Mouse (Mus musculus) induced T-regulatory cell, adult 2 months (primary cell): ENCODE data around the gene Vmn2r115.
"Not testable (repeated sequence)": the region's sequence is repeated elsewhere in the genome, so short reads cannot be mapped to it uniquely, and the experiment has no call there.

Experiments
- DNase-seq: peaks from one replicate; pipeline ENCODE4 v3.0.0-alpha.2; 2012; ENCODE audit warnings: low read depth

The Vmn2r115 gene

DNA sequence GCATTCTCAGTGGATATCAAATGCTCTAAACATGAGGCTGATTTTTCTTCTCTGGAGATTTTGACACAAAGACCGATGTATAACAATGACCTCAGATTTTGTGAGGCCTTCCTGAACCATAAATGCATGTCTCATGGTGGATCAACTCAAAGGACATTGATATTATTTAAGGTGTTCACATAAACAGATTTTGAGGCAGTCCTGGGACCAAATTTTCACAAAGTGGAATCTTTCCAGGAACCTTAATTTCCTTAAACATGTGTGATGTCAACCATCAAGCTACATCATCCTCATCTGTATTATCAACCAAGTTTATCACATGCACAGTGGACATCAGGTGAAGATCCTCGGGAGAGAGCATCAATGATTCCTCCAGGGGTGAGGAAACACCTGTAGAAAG, at the start of gene Vmn2r115:
Gene Vmn2r115 (plus strand): TSS at position 301 of the 400 bp plus-strand sequence.
- not testable (repeated sequence) for DNase-seq

DNA sequence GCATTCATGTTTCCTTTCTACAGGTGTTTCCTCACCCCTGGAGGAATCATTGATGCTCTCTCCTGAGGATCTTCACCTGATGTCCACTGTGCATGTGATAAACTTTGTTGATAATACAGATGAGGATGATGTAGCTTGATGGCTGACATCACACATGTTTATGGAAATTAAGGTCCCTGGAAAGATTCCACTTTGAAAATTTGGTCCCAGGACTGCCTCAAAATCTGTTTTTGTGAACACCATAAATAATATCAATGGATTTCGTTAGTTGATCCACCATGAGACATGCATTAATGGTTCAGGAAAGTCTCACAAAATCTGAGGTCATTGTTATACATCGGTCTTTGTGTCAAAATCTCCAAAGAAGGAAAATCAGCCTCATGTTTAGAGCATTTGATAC, 31.1 kb upstream of the Vmn2r115 start, which contains the start of gene Vmn2r114:
Gene Vmn2r114 (minus strand): TSS at position 101 of the 400 bp plus-strand sequence.
- not testable (repeated sequence) for DNase-seq

DNA sequence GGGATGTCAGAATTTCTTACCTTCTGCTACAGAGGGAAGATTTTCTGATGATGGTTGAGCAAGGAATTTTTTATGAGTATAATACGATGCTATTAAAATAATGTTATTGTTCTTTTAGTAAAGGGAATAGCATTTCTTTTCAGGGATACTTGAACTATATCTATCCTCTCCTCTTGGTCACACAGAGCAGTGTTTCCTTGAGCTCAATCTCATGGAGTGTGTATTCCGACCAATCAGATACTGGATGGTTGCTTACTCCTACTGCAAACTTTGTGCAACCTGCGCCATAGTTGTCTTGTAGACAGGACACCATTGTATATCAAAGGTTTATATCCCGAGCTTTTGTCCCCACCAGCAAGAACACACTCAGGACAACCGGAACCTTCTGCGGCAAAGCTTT, 12.9 kb upstream of the Vmn2r115 start:
- no peak for DNase-seq

DNA sequence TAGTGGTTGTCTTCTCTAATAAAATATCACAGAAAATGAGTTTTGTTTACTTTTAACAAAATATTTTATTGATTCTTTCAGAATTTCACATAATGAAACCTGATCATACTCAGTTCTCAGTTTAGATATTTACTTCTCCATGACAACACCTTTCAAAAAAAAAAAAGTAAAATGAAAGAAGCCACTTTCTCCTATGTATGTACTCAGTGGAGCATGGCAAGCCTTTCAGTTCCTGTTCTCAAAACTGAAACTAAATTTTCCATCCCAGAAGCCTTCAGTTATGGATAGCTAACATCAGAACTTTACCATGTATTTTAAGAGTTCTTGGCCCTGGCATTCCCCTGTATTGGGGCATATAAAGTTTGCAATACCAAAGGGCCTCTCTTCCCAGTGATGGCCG, 8.1 kb downstream of the Vmn2r115 start:
- DNase-seq: no peak

DNA sequence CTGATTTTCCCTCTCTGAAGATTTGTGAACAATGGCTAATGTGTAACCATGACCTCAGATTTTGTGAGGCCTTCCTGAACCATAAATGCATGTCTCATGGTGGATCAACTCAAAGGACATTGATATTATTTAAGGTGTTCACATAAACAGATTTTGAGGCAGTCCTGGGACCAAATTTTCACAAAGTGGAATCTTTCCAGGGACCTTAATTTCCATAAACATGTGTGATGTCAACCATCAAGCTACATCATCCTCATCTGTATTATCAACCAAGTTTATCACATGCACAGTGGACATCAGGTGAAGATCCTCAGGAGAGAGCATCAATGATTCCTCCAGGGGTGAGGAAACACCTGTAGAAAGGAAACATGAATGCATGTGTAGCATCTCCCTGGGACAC, 40.8 kb downstream of the Vmn2r115 start, which contains the start of gene Vmn2r116:
Gene Vmn2r116 (plus strand): TSS at position 301 of the 400 bp plus-strand sequence.
- DNase-seq: not testable (repeated sequence)
